Mouse (Mus musculus) stomach, postnatal 0 days (tissue): Measurements from ENCODE around the gene Bmp5. TPM values are rescaled to one million over a fixed set of nuclear protein-coding genes. Genes with fewer than 3 reads are reported as not detected.
"Not testable (repeated sequence)": the region's sequence is repeated elsewhere in the genome, so short reads cannot be mapped to it uniquely, and the experiment has no call there.

Source experiments
- ATAC-seq: fragments of 200-750 bp; cut with Nextera tagmentation; 2 replicates; pipeline ENCODE4 v1.8.0; 2017; ENCODE audit not compliant: low FRiP score, low TSS enrichment
- DNase-seq: peaks from one replicate; pipeline ENCODE4 v3.0.0-alpha.2; 2016; ENCODE audit warnings: low spot score
- H3K27ac ChIP-seq: fragments of 300-500 bp; sonication (generic); replicated peaks from 2 replicates; pipeline ENCODE4 v1.5.1; 2014; ENCODE audit warnings: mild to moderate bottlenecking, control low read depth
- H3K27me3 ChIP-seq: fragments of 300-500 bp; sonication (generic); 2 replicates; pipeline ENCODE4 v1.6.1; 2014; ENCODE audit warnings: low read length; ENCODE audit not compliant: control insufficient read depth, insufficient read depth
- H3K36me3 ChIP-seq: fragments of 300-500 bp; sonication (generic); 2 replicates; pipeline ENCODE4 v1.6.1; 2014; ENCODE audit warnings: low read length, mixed read lengths; ENCODE audit not compliant: control insufficient read depth, insufficient read depth
- H3K4me1 ChIP-seq: fragments of 300-500 bp; sonication (generic); replicated peaks from 2 replicates; pipeline ENCODE4 v1.6.1; 2014; ENCODE audit warnings: antibody characterized with exemption; ENCODE audit not compliant: control insufficient read depth, insufficient read depth
- H3K4me2 ChIP-seq: fragments of 300-500 bp; sonication (generic); replicated peaks from 2 replicates; pipeline ENCODE4 v1.6.1; 2014; ENCODE audit warnings: low read depth, mild to moderate bottlenecking, control low read depth, moderate library complexity
- H3K4me3 ChIP-seq: fragments of 300-500 bp; sonication (generic); 2 replicates; pipeline ENCODE4 v1.5.1; 2014; ENCODE audit warnings: low read depth, low read length, control low read depth
- H3K9ac ChIP-seq: fragments of 300-500 bp; sonication (generic); 2 replicates; pipeline ENCODE4 v1.6.1; 2014; ENCODE audit warnings: mild to moderate bottlenecking, low read length, control low read depth, mixed read lengths
- H3K9me3 ChIP-seq: fragments of 300-500 bp; sonication (generic); 2 replicates; pipeline ENCODE4 v1.6.1; 2016; ENCODE audit warnings: low read length; ENCODE audit not compliant: control insufficient read depth
- CTCF ChIP-seq: IDR thresholded peaks from 2 replicates; pipeline ENCODE4 v1.5.1; 2016; ENCODE audit warnings: antibody characterized with exemption, low read depth, mild to moderate bottlenecking, moderate library complexity
- EP300 ChIP-seq: optimal IDR thresholded peaks from 2 replicates; pipeline ENCODE3; 2016; ENCODE audit warnings: antibody characterized with exemption
- WGBS: fragments of 180-500 bp; shearing (Covaris S2); extraction: QIAGEN DNeasy Blood & Tissue Kit; methylation state at CpG from one replicate; pipeline ENCODE4 v1.1.7; 2014; 5-methylcytosine and 5-hydroxymethylcytosine counted together
- polyA plus RNA-seq: library from polyadenylated mRNA; unstranded; fragments of >200 nt; fragmentation: Nextera tagmentation; extraction: Ambion mirVana; gene quantifications from 2 replicates; pipeline ENCODE4 v1.2.1, GENCODE M21; 2015

Gene Bmp5
- polyA plus RNA-seq, 1 experiment from 2014 or later: 4.6 TPM

DNA sequence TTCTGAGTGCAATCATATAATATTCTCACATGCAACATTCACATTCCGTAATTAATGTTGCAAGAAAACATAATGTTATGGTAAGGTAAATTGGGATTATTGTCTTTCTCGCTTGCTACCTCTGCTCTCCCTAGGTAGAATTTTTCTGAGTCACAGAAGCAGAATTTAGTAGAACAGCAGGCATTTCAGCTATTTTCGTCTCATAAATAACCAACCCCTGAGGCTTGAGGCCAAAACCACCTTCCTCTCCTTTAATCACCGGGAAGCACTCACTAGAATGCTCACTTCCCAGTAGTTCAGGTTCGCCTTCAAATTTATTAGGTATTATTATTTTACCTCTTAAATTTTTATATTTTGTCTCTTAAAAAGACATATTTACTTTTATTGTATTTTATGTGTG, 10.8 kb downstream of the Bmp5 start:
- Histone ChIP-seq H3K4me3 (no peak overlapping the region), H3K4me2 (no peak overlapping the region), H3K9ac (no peak overlapping the region), H3K36me3 (no peaks in the 10 kb centered on the region), H3K9me3 (no peaks in the 10 kb centered on the region), H3K27ac (no peak overlapping the region), H3K27me3 (no peaks in the 10 kb centered on the region), H3K4me1 (no peaks in the 10 kb centered on the region)
- DNase-seq (no peak), ATAC-seq (no peak)
- 91% methylated on average over 5 of the region's 5 CpGs for WGBS
- TF ChIP-seq CTCF (no peak), EP300 (no peak)

DNA sequence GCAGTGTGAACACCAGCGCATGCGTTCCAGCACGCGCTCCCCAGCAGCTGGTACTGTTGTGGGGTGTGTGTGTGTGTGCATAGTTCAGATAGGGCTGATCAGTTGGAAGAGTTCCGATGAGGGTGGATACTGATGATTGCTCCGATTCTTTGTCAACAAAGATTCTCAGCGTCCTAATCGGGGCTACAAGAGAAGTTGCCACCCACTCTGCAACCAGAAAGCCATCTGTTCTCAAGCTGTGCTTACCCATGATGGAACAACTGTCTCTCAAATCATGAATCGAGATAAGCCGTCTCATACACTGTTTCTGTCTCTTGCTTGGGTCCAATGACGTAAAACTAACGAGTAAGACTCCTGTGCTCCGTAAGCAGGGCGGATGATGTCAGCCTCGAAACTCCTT, 12.0 kb downstream of the Bmp5 start:
- no peak overlapping the region for H3K27ac ChIP-seq
- TF ChIP-seq EP300: no peak

DNA sequence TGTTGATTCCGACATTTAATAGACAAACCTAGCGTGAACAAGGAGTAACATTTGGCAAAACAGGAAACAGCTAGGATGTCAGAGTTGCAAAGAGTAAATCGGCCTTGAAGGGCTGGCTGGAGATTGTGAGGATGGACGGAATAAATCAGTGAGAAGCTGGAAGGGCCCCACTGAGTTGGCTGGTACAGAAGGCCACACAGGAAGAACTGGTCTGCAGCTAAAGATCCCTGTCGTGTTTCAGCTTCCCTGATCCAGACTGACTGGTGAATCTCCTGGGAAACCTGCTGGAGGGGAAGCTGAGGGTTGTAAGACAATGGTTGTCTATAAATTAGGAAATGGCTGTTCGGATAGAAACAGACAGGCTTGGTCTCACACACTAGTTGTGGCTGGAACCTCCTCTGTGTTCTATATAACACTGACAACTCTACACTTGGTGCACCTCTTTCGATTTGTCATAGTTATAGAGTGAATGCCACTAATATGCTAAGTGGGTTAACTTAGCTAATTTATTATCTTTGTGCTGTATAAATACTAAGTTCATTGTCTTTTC, 14.8 kb downstream of the Bmp5 start:
- Histone ChIP-seq H3K4me3 (no peak overlapping the region), H3K27ac (no peak overlapping the region), H3K4me1 (no peaks in the 10 kb centered on the region), H3K4me2 (no peak overlapping the region), H3K36me3 (no peaks in the 10 kb centered on the region), H3K9ac (no peak overlapping the region), H3K9me3 (no peaks in the 10 kb centered on the region), H3K27me3 (no peaks in the 10 kb centered on the region)
- ATAC-seq (no peak), DNase-seq (no peak)
- 62% methylated on average over 7 of the region's 7 CpGs for WGBS
- no peak for TF ChIP-seq CTCF
- TF ChIP-seq EP300: no peak

More for the DNA sequence above, 12.0 kb downstream of the Bmp5 start:
- Histone ChIP-seq H3K36me3 (no peaks in the 10 kb centered on the region), H3K9ac (no peak overlapping the region), H3K4me3 (no peak overlapping the region), H3K27me3 (no peaks in the 10 kb centered on the region), H3K4me2 (no peak overlapping the region), H3K9me3 (no peaks in the 10 kb centered on the region), H3K4me1 (no peaks in the 10 kb centered on the region)
- 79% methylated on average over 15 of the region's 15 CpGs for WGBS
- no peak for DNase-seq
- ATAC-seq: no peak

DNA sequence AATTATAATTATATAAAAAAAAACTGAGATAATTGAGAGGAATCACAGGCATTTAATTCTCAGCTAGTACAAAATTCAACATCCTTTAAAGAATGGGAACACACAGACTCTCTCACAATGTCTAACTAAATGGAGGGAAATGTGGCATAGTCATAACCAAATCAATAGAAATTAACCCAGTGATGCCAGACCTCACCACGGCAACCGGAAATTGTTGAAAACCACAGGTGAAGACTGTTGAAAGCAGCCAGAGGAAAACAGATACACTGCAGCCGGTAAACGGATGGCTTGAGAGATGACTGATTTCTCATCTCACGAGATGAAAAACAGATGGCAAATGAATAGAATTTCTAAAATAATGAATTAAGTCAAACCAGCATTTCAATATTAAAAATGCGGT, 29.8 kb downstream of the Bmp5 start:
- no peaks in the 10 kb centered on the region for H3K9me3 ChIP-seq
- no peak for TF ChIP-seq EP300
- TF ChIP-seq CTCF: no peak
- no peak overlapping the region for H3K9ac ChIP-seq
- ATAC-seq (no peak), DNase-seq (no peak)
- no peak overlapping the region for H3K4me3 ChIP-seq
- no peaks in the 10 kb centered on the region for H3K4me1 ChIP-seq
- WGBS: 77% methylated on average over 6 of the region's 6 CpGs
- H3K27ac ChIP-seq: no peak overlapping the region
- no peak overlapping the region for H3K4me2 ChIP-seq
- H3K27me3 ChIP-seq: no peaks in the 10 kb centered on the region
- no peaks in the 10 kb centered on the region for H3K36me3 ChIP-seq

DNA sequence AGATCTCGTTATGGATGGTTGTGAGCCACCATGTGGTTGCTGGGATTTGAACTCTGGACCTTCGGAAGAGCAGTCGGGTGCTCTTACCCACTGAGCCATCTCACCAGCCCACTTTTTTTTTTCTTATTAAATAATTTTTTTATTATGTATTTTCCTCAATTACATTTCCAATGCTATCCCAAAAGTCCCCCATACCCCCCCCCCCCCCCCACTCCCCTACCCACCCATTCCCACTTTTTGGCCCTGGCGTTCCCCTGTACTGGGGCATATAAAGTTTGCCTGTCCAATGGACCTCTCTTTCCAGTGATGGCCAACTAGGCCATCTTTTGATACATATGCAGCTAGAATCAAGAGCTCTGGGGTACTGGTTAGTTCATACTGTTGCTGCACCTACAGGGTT, 33.0 kb downstream of the Bmp5 start:
- not testable (repeated sequence) for H3K4me2 ChIP-seq, DNase-seq, H3K27me3 ChIP-seq, ATAC-seq, H3K4me3 ChIP-seq, H3K9ac ChIP-seq, H3K27ac ChIP-seq, H3K9me3 ChIP-seq, H3K36me3 ChIP-seq, H3K4me1 ChIP-seq
- 93% methylated on average over 3 of the region's 4 CpGs for WGBS

DNA sequence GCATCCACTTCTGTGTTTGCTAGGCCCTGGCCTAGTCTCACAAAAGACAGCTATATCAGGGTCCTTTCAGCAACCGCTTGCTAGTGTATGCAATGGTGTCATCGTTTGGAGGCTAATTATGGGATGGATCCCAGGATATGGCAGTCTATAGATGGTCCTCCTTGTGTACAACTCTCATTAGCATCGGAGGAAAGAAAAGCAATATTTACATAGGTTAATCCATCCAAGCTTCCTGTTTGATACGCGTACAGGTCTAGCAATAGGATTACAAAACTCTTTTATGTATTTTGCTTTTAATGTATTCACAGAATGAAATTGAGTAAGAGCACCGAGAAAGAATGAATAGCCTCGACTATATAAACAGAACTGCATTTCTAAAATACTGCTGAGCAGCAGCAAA, 33.5 kb downstream of the Bmp5 start:
- H3K27me3 ChIP-seq: no peaks in the 10 kb centered on the region
- H3K4me3 ChIP-seq: no peak overlapping the region
- H3K9me3 ChIP-seq: no peaks in the 10 kb centered on the region
- ATAC-seq (no peak), DNase-seq (no peak)
- H3K9ac ChIP-seq: no peak overlapping the region
- no peak overlapping the region for H3K27ac ChIP-seq
- no peaks in the 10 kb centered on the region for H3K36me3 ChIP-seq
- no peaks in the 10 kb centered on the region for H3K4me1 ChIP-seq
- TF ChIP-seq CTCF (no peak), EP300 (no peak)
- 62% methylated on average over 7 of the region's 7 CpGs for WGBS
- no peak overlapping the region for H3K4me2 ChIP-seq
